Mouse (Mus musculus): Measurements from ENCODE around the gene Olfr124.

Olfr124 gene

DNA sequence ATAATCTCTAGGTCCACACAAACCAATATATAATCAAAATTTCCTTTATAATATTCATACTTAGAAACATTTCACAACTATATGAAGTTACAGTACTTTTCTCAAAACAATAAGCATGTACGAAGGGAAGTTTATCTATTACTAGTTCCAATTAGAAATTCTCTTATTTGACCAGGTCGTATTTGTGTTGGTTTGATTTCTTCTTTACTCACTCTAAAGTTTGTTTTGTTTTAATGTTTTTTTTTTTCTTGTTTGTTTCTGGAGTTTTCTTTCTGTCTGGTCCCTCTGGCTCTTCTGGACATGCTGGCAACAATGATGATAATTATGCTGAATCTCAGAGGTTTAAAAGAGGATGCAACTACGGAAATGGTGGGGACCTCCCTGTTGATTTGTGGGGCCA lies at the start of gene Olfr124:
Gene Olfr124 (plus strand): TSS at position 301 of the 400 bp plus-strand sequence.
- no peak for DNase-seq

DNA sequence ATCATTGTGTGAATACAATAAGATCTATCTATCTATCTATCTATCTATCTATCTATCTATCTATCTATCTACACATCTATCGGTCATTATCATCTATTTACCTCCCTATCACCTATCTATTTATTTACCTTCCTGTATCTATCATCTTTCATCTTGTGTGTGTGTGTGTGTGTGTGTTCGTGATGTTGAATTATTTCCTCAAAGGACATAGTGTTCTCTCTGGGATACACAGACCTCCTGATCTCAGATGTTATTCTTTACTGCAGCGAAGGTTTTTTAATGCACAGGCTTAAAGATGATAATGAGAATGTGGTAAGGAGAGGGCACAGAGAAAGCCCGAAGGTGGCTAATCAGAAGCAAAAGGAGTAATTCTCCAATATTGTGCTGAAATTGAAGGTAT lies 31.4 kb upstream of the Olfr124 start, which contains the start of gene Olfr122:
Gene Olfr122 (plus strand): TSS at position 301 of the 400 bp plus-strand sequence.
- no peak for DNase-seq

DNA sequence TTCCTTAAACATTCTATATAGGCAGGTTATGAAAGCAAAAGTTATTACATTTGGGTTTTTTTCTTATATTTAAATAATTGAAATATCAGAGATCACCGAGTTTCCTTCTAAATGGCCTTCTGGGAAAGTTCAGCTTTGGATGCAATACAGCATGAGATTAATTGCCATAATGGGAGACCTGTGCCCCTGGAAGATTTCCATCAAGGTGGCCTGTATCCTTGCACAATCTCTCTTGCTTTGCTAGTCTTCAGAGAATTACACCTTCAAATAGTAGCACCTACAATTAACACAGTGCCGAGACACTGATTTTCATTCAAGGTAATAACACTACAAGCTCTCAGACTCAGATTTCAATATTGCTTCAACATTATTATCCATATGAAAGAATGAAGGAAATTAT lies 6.5 kb upstream of the Olfr124 start, which contains the start of gene Olfr123:
Gene Olfr123 (plus strand): TSS at position 301 of the 400 bp plus-strand sequence.
- DNase-seq, result no peak

DNA sequence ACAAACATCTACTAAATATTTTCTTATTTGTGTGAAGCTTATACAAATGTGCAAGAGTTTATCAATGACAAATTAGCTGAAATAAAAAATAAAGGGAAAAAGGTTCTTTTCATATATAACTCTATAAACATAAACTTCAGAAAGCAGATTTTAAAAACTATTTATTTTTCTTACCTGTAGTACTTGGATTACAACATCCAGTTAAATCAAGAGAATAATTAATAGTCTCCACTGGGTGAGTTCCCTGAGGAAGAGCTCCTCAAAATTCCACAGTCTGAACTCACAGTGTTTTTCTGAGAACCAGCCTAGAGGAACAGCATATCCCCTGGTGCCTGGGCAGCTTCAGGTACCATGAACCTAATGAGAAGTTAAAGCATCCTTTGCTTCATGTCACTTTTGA lies 33.0 kb downstream of the Olfr124 start, which contains the start of gene Olfr125:
Gene Olfr125 (plus strand): TSS at position 301 of the 400 bp plus-strand sequence.
- DNase-seq, result no peak

DNA sequence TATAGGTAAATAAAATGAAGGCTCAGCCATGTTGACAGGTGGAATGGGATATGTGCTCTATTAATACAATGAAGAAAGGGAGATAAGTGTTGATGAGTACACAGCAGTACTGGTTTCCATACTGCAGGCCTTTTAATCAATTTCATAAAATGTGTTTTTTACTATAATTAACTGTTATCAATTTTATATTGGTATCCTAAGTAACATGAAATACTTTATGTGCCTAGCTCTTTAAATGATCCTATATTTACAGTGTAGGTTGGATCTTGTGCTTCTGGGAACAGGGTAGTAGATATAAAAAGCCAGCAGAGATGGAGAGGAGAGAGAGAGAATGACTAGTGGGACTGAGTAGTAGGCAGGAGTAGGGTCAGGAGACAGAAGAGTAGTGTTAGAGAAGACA lies 47.5 kb downstream of the Olfr124 start, which contains the start of gene Olfr126:
Gene Olfr126 (plus strand): TSS at position 301 of the 400 bp plus-strand sequence.
- DNase-seq, result no peak
